8 mouse cellular contexts compared by ENCODE assay signal in the genomic region with DNA sequence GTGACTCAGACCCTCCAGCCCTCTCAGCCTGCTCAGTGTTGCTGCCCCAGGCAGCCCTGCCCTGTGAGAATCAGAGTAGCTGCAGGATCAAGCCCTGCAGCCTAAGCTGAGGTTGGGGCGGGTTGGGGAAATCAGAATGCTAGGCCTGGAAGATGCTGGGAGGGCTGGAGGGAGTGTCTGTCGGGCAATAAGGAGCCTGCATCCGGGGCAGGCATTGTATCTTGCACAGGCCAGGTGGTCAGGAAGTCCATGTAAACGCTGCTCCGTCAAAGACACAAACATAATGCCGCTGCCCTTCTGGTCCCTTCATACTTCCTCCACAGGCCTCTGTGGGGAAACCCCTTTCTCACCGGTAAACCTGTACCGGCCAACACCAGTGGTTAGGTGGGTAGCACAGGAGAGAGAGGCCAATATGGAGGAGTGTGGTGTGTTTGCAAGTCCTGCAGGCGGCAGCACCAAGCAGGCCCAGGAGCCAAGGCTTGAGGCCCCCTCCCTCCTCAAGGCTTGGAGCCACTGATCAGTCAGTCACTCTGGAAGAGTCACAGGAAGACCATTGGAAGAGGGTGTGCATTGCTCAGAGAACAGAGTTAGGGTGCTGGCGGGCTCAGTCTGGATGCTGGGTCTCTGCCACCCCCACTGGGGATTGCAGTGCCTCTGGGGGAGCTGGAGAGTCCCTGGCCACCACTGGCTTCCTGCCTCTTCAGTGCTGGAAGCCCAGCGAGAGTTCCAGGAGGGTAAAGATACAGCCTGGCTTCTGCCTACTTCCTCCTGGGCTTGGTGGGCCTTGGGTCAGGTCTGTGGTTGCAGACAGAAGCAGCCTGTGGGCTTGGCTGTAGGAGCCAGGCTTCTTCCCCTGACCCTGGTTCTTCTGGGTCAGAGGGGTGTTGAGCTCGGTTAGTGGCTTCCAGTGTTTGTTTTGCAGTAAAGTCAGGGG. TPM values are rescaled to one million over a fixed set of nuclear protein-coding genes. Genes with fewer than 3 reads are reported as not detected.
DNase-seq lines count a peak whose midpoint lies in the region; ATAC-seq lines count a peak whose summit lies in the region.

No protein-coding gene starts in this region.

- H3K36me3 ChIP-seq in kidney, embryonic 16.5 days (ENCODE audit: insufficient read depth, low read length) = no peaks in the 10 kb centered on the region
- no peaks in the 10 kb centered on the region for H3K36me3 ChIP-seq in embryonic facial prominence, embryonic 14.5 days (ENCODE audit: control insufficient read depth, insufficient read depth, low read length)
- H3K36me3 ChIP-seq in hindbrain, embryonic 16.5 days (ENCODE audit: control insufficient read depth, insufficient read depth, low read length) = no peaks in the 10 kb centered on the region
- peaks cover 4% of the 10 kb centered on the region; the same call in 1 of the 2 replicates for H3K36me3 ChIP-seq in midbrain, embryonic 13.5 days

- H3K4me2 ChIP-seq in kidney, embryonic 16.5 days (replicated peaks; ENCODE audit: low read depth, low read length) = no peak overlapping the region
- H3K4me2 ChIP-seq in embryonic facial prominence, embryonic 14.5 days (ENCODE audit: low read depth, low read length) = peak overlapping the region; percentile 8; the same call in 1 of the 2 replicates
- H3K4me2 ChIP-seq in hindbrain, embryonic 16.5 days (ENCODE audit: low read length) = peak overlapping the region; percentile 6; the same call in 1 of the 2 replicates
- H3K4me2 ChIP-seq in midbrain, embryonic 13.5 days (replicated peaks) = peak overlapping the region; percentile 33

- H3K4me3 ChIP-seq in kidney, embryonic 16.5 days (ENCODE audit: low read length) = no peak overlapping the region
- no peak overlapping the region for H3K4me3 ChIP-seq in embryonic facial prominence, embryonic 14.5 days (ENCODE audit: low read depth, low read length)
- H3K4me3 ChIP-seq in hindbrain, embryonic 16.5 days (ENCODE audit: low read length) = no peak overlapping the region
- H3K4me3 ChIP-seq in midbrain, embryonic 13.5 days (replicated peaks) = 0 out of 2 replicates have a peak overlapping the region, but pooled peaks have one; percentile 5

- peak overlapping the region; percentile 78 for H3K27ac ChIP-seq in kidney, embryonic 16.5 days (ENCODE audit: low read length)
- peak overlapping the region; percentile 72 for H3K27ac ChIP-seq in embryonic facial prominence, embryonic 14.5 days (replicated peaks; ENCODE audit: low read depth, low read length)
- peak overlapping the region; percentile 74 for H3K27ac ChIP-seq in hindbrain, embryonic 16.5 days (ENCODE audit: low read depth, low read length)
- peak overlapping the region; percentile 80 for H3K27ac ChIP-seq in midbrain, embryonic 13.5 days

- peak overlapping the region; percentile 46 for H3K9ac ChIP-seq in kidney, embryonic 16.5 days (replicated peaks; ENCODE audit: low read length)
- H3K9ac ChIP-seq in embryonic facial prominence, embryonic 14.5 days (ENCODE audit: low read depth, low read length) = peak overlapping the region; percentile 28
- H3K9ac ChIP-seq in hindbrain, embryonic 16.5 days (ENCODE audit: low read depth, low read length) = 0 out of 2 replicates have a peak overlapping the region, but pooled peaks have one; percentile 32
- H3K9ac ChIP-seq in midbrain, embryonic 13.5 days (replicated peaks) = peak overlapping the region; percentile 39

- ATAC-seq in kidney, embryonic 16.5 days (ENCODE audit: low FRiP score, low TSS enrichment) = no peak
- ATAC-seq in embryonic facial prominence, embryonic 14.5 days (ENCODE audit: low read depth) = peak; percentile 1; the same call in 1 of the 2 replicates
- no peak; the same call in 1 of the 2 replicates for ATAC-seq in hindbrain, embryonic 16.5 days
- peak; percentile 9 for ATAC-seq in midbrain, embryonic 13.5 days

- peaks cover 38% of the 10 kb centered on the region for H3K4me1 ChIP-seq in kidney, embryonic 16.5 days (ENCODE audit: insufficient read depth, low read length)
- H3K4me1 ChIP-seq in embryonic facial prominence, embryonic 14.5 days (ENCODE audit: control insufficient read depth, insufficient read depth, low read length) = peaks cover 29% of the 10 kb centered on the region
- H3K4me1 ChIP-seq in hindbrain, embryonic 16.5 days (ENCODE audit: control insufficient read depth, insufficient read depth, low read depth, low read length) = peaks cover 63% of the 10 kb centered on the region
- H3K4me1 ChIP-seq in midbrain, embryonic 13.5 days (replicated peaks) = peaks cover 94% of the 10 kb centered on the region

- no peaks in the 10 kb centered on the region for H3K27me3 ChIP-seq in kidney, embryonic 16.5 days (ENCODE audit: insufficient read depth, low read length)
- no peaks in the 10 kb centered on the region for H3K27me3 ChIP-seq in embryonic facial prominence, embryonic 14.5 days (replicated peaks; ENCODE audit: control insufficient read depth, insufficient read depth, low read length)
- H3K27me3 ChIP-seq in hindbrain, embryonic 16.5 days (replicated peaks; ENCODE audit: control insufficient read depth, insufficient read depth, low read length) = no peaks in the 10 kb centered on the region
- no peaks in the 10 kb centered on the region for H3K27me3 ChIP-seq in midbrain, embryonic 13.5 days

- 47% methylated on average over 12 of the region's 12 CpGs for WGBS in kidney, embryonic 16.5 days
- WGBS in embryonic facial prominence, embryonic 14.5 days = 43% methylated on average over 12 of the region's 12 CpGs
- 47% methylated on average over 12 of the region's 12 CpGs for WGBS in hindbrain, embryonic 16.5 days
- WGBS in midbrain, embryonic 13.5 days = 44% methylated on average over 12 of the region's 12 CpGs

- no peaks in the 10 kb centered on the region for H3K9me3 ChIP-seq in kidney, embryonic 16.5 days (ENCODE audit: low read length)
- no peaks in the 10 kb centered on the region for H3K9me3 ChIP-seq in embryonic facial prominence, embryonic 14.5 days (ENCODE audit: control insufficient read depth, low read length)
- no peaks in the 10 kb centered on the region for H3K9me3 ChIP-seq in hindbrain, embryonic 16.5 days (ENCODE audit: control insufficient read depth, low read length)
- H3K9me3 ChIP-seq in midbrain, embryonic 13.5 days = no peaks in the 10 kb centered on the region

- DNase-seq in kidney, adult 11 months = no peak
- peak; percentile 74 for DNase-seq in MN1 (ENCODE audit: low spot score)
- no peak for DNase-seq in embryonic facial prominence, embryonic 14.5 days (ENCODE audit: low spot score)
- no peak for DNase-seq in ovary, postnatal 14 days (ENCODE audit: low spot score)
- DNase-seq in urinary bladder, postnatal 4 days (ENCODE audit: low spot score in 2 of 2) = no peak

RNA-seq across cellular contexts. Expression of a gene that starts 13.3 kb away (rescaled TPM):
- polyA plus RNA-seq in kidney, embryonic 16.5 days (2015; fragmentation: Nextera tagmentation; extraction: Ambion mirVana) = 24.7 and 28.7 TPM in 2 replicates
- 59.3 and 67.5 TPM in 2 replicates for polyA plus RNA-seq in embryonic facial prominence, embryonic 14.5 days (2014; fragmentation: Nextera tagmentation; extraction: Ambion mirVana)
- 75.0 and 84.9 TPM in 2 replicates for polyA plus RNA-seq in hindbrain, embryonic 16.5 days (2015; fragmentation: Nextera tagmentation; extraction: Ambion mirVana)
- polyA plus RNA-seq in midbrain, embryonic 13.5 days (2015; fragmentation: Nextera tagmentation; extraction: Ambion mirVana) = 70.8 and 82.0 TPM in 2 replicates

RNA-seq across cellular contexts. Expression of a gene that starts 20.3 kb away (rescaled TPM):
- polyA plus RNA-seq in kidney, embryonic 16.5 days (2015; fragmentation: Nextera tagmentation; extraction: Ambion mirVana) = 8.3 and 9.8 TPM in 2 replicates
- polyA plus RNA-seq in embryonic facial prominence, embryonic 14.5 days (2014; fragmentation: Nextera tagmentation; extraction: Ambion mirVana) = 2.7 TPM in 1 of 2 replicates, not detected in the other
- 2.5 and 2.6 TPM in 2 replicates for polyA plus RNA-seq in hindbrain, embryonic 16.5 days (2015; fragmentation: Nextera tagmentation; extraction: Ambion mirVana)
- polyA plus RNA-seq in midbrain, embryonic 13.5 days (2015; fragmentation: Nextera tagmentation; extraction: Ambion mirVana) = 1.0 and 1.5 TPM in 2 replicates

RNA-seq across cellular contexts. Expression of a gene that starts 29.5 kb away (rescaled TPM):
- 5.5 and 6.3 TPM in 2 replicates for polyA plus RNA-seq in kidney, embryonic 16.5 days (2015; fragmentation: Nextera tagmentation; extraction: Ambion mirVana)
- polyA plus RNA-seq in embryonic facial prominence, embryonic 14.5 days (2014; fragmentation: Nextera tagmentation; extraction: Ambion mirVana) = 1.3 and 1.7 TPM in 2 replicates
- polyA plus RNA-seq in hindbrain, embryonic 16.5 days (2015; fragmentation: Nextera tagmentation; extraction: Ambion mirVana) = 1.7 and 2.0 TPM in 2 replicates
- 0.54 and 1.4 TPM in 2 replicates for polyA plus RNA-seq in midbrain, embryonic 13.5 days (2015; fragmentation: Nextera tagmentation; extraction: Ambion mirVana)

RNA-seq across cellular contexts. Expression of a gene that starts 37.0 kb away (rescaled TPM):
- not detected in 2 replicates for polyA plus RNA-seq in kidney, embryonic 16.5 days (2015; fragmentation: Nextera tagmentation; extraction: Ambion mirVana)
- not detected in 2 replicates for polyA plus RNA-seq in embryonic facial prominence, embryonic 14.5 days (2014; fragmentation: Nextera tagmentation; extraction: Ambion mirVana)
- polyA plus RNA-seq in hindbrain, embryonic 16.5 days (2015; fragmentation: Nextera tagmentation; extraction: Ambion mirVana) = not detected in 2 replicates
- polyA plus RNA-seq in midbrain, embryonic 13.5 days (2015; fragmentation: Nextera tagmentation; extraction: Ambion mirVana) = 0.07 and 0.13 TPM in 2 replicates

RNA-seq across cellular contexts. Expression of a gene that starts 57.3 kb away (rescaled TPM):
- 48.5 and 49.7 TPM in 2 replicates for polyA plus RNA-seq in kidney, embryonic 16.5 days (2015; fragmentation: Nextera tagmentation; extraction: Ambion mirVana)
- 23.7 and 27.9 TPM in 2 replicates for polyA plus RNA-seq in embryonic facial prominence, embryonic 14.5 days (2014; fragmentation: Nextera tagmentation; extraction: Ambion mirVana)
- polyA plus RNA-seq in hindbrain, embryonic 16.5 days (2015; fragmentation: Nextera tagmentation; extraction: Ambion mirVana) = 39.5 and 44.1 TPM in 2 replicates
- polyA plus RNA-seq in midbrain, embryonic 13.5 days (2015; fragmentation: Nextera tagmentation; extraction: Ambion mirVana) = 51.0 and 51.6 TPM in 2 replicates

Comparison
In these comparisons a context has a peak if more than half of its experiments do, and no peak if none do; other contexts are left out.
1. ATAC-seq: peak in embryonic facial prominence, embryonic 14.5 days (single experiment) and midbrain, embryonic 13.5 days (single experiment); none in kidney, embryonic 16.5 days (single experiment) and hindbrain, embryonic 16.5 days (single experiment).
2. Peak in every context shown above with its lines, with median percentiles within 50 percentile points of each other: H3K27ac ChIP-seq and H3K9ac ChIP-seq.